In genomic region chr14:45423220-45423619, GRCm38 (mm10) we compare ENCODE assay signal across 8 mouse cellular contexts. TPM values are rescaled to one million over a fixed set of nuclear protein-coding genes. Genes with fewer than 3 reads are reported as not detected.
DNase-seq lines count a peak whose midpoint lies in the region; ATAC-seq and TF ChIP-seq lines count a peak whose summit lies in the region.

No protein-coding gene starts in this region.

- H3K4me1 ChIP-seq in midbrain, embryonic 11.5 days (ENCODE audit: control insufficient read depth, insufficient read depth, low read length): no peaks in the 10 kb centered on the region
- H3K4me1 ChIP-seq in midbrain, embryonic 10.5 days: no peaks in the 10 kb centered on the region
- H3K4me1 ChIP-seq in cerebellum, adult 2 months (ENCODE audit: control insufficient read depth, insufficient read depth, low read length): no peaks in the 10 kb centered on the region
- no peaks in the 10 kb centered on the region for H3K4me1 ChIP-seq in hindbrain, embryonic 12.5 days
- no peaks in the 10 kb centered on the region for H3K4me1 ChIP-seq in limb, embryonic 14.5 days (ENCODE audit: control insufficient read depth, insufficient read depth, low read length)
- H3K4me1 ChIP-seq in neural tube, embryonic 15.5 days: no peaks in the 10 kb centered on the region

- 14% methylated on average over 5 of the region's 5 CpGs for WGBS in midbrain, embryonic 11.5 days
- 19% methylated on average over 5 of the region's 5 CpGs for WGBS in midbrain, embryonic 10.5 days
- 5% methylated on average over 5 of the region's 5 CpGs for WGBS in cerebellum, adult 2 months
- WGBS in hindbrain, embryonic 12.5 days: 14% methylated on average over 5 of the region's 5 CpGs
- 12% methylated on average over 5 of the region's 5 CpGs for WGBS in limb, embryonic 14.5 days
- 5% methylated on average over 5 of the region's 5 CpGs for WGBS in neural tube, embryonic 15.5 days

- H3K36me3 ChIP-seq in midbrain, embryonic 11.5 days (ENCODE audit: control insufficient read depth, insufficient read depth, low read length): no peaks in the 10 kb centered on the region
- no peaks in the 10 kb centered on the region for H3K36me3 ChIP-seq in midbrain, embryonic 10.5 days
- H3K36me3 ChIP-seq in hindbrain, embryonic 12.5 days: no peaks in the 10 kb centered on the region
- no peaks in the 10 kb centered on the region for H3K36me3 ChIP-seq in limb, embryonic 14.5 days (ENCODE audit: control insufficient read depth, insufficient read depth, low read length)
- H3K36me3 ChIP-seq in neural tube, embryonic 15.5 days: no peaks in the 10 kb centered on the region

- no peak for TF ChIP-seq POLR2A in cerebellum, adult 2 months (IDR thresholded peaks at IDR 0.05; ENCODE audit: borderline replicate concordance, insufficient read depth, low read length)
- no peak for TF ChIP-seq POLR2A in limb, embryonic 14.5 days (IDR thresholded peaks at IDR 0.05; ENCODE audit: borderline replicate concordance, extremely low read depth, insufficient read depth, insufficient read length)

- DNase-seq in midbrain, embryonic 11.5 days (ENCODE audit: low spot score, missing footprints): peak; percentile 92
- DNase-seq in midbrain, embryonic 10.5 days (ENCODE audit: low spot score): no peak
- DNase-seq in Muller cell, postnatal 12 days (ENCODE audit: inconsistent ontology term): peak; percentile 56
- DNase-seq in cerebellum, adult 2 months: peak; percentile 35 to 42
- DNase-seq in limb, embryonic 14.5 days (ENCODE audit: low spot score): peak; percentile 89

- no peak overlapping the region for H3K27ac ChIP-seq in midbrain, embryonic 11.5 days (ENCODE audit: low read depth, low read length)
- H3K27ac ChIP-seq in midbrain, embryonic 10.5 days (replicated peaks): no peak overlapping the region
- H3K27ac ChIP-seq in cerebellum, adult 2 months (ENCODE audit: insufficient read depth, low read length): no peak overlapping the region
- H3K27ac ChIP-seq in hindbrain, embryonic 12.5 days: no peak overlapping the region
- H3K27ac ChIP-seq in limb, embryonic 14.5 days (replicated peaks; ENCODE audit: low read depth, low read length): no peak overlapping the region
- no peak overlapping the region for H3K27ac ChIP-seq in neural tube, embryonic 15.5 days (replicated peaks)

- no peak overlapping the region for H3K4me3 ChIP-seq in midbrain, embryonic 11.5 days (ENCODE audit: low read depth, low read length)
- no peak overlapping the region for H3K4me3 ChIP-seq in midbrain, embryonic 10.5 days
- H3K4me3 ChIP-seq in cerebellum, adult 2 months (replicated peaks; ENCODE audit: insufficient read depth, low read depth, low read length): no peak overlapping the region
- no peak overlapping the region for H3K4me3 ChIP-seq in hindbrain, embryonic 12.5 days
- H3K4me3 ChIP-seq in limb, embryonic 14.5 days (replicated peaks; ENCODE audit: low read length): no peak overlapping the region
- no peak overlapping the region for H3K4me3 ChIP-seq in neural tube, embryonic 15.5 days (replicated peaks)

- TF ChIP-seq CTCF in cerebellum, adult 2 months (IDR thresholded peaks at IDR 0.05; ENCODE audit: borderline replicate concordance, insufficient read depth, low read depth, low read length): peak; percentile 48; the same call in 1 of the 2 replicates

- ATAC-seq in midbrain, embryonic 11.5 days (ENCODE audit: low FRiP score): peak; percentile 44; the same call in 1 of the 2 replicates
- peak; percentile 69 for ATAC-seq in hindbrain, embryonic 12.5 days (ENCODE audit: low FRiP score)
- ATAC-seq in limb, embryonic 14.5 days (ENCODE audit: low FRiP score, low read depth): no peak
- ATAC-seq in neural tube, embryonic 15.5 days (ENCODE audit: low FRiP score): peak; percentile 61; the same call in 1 of the 2 replicates
- ATAC-seq in erythroid progenitor cell, adult 5-6 weeks (replicated peaks; ENCODE audit: low FRiP score, poor library complexity, severe bottlenecking): no peak

- H3K9me3 ChIP-seq in midbrain, embryonic 11.5 days (ENCODE audit: control insufficient read depth, low read length): no peaks in the 10 kb centered on the region
- peaks cover 5% of the 10 kb centered on the region; the same call in 1 of the 2 replicates for H3K9me3 ChIP-seq in midbrain, embryonic 10.5 days (replicated peaks)
- no peaks in the 10 kb centered on the region for H3K9me3 ChIP-seq in hindbrain, embryonic 12.5 days (replicated peaks)
- 0 out of 2 replicates have a peak, but pooled peaks cover 6% of the 10 kb centered on the region for H3K9me3 ChIP-seq in limb, embryonic 14.5 days (ENCODE audit: control insufficient read depth, low read length)
- H3K9me3 ChIP-seq in neural tube, embryonic 15.5 days (replicated peaks): 0 out of 2 replicates have a peak, but pooled peaks cover 3% of the 10 kb centered on the region

- no peak overlapping the region for H3K4me2 ChIP-seq in midbrain, embryonic 11.5 days
- H3K4me2 ChIP-seq in hindbrain, embryonic 12.5 days (replicated peaks): no peak overlapping the region
- H3K4me2 ChIP-seq in limb, embryonic 14.5 days (replicated peaks; ENCODE audit: low read depth, low read length, severe bottlenecking): no peak overlapping the region
- no peak overlapping the region for H3K4me2 ChIP-seq in neural tube, embryonic 15.5 days

- no peaks in the 10 kb centered on the region for H3K27me3 ChIP-seq in midbrain, embryonic 11.5 days (ENCODE audit: control insufficient read depth, insufficient read depth, low read length)
- no peaks in the 10 kb centered on the region for H3K27me3 ChIP-seq in midbrain, embryonic 10.5 days (ENCODE audit: low read depth, poor library complexity, severe bottlenecking)
- H3K27me3 ChIP-seq in cerebellum, adult 2 months (ENCODE audit: control insufficient read depth, insufficient read depth, low read length): no peaks in the 10 kb centered on the region
- H3K27me3 ChIP-seq in hindbrain, embryonic 12.5 days: no peaks in the 10 kb centered on the region
- no peaks in the 10 kb centered on the region for H3K27me3 ChIP-seq in limb, embryonic 14.5 days (ENCODE audit: control insufficient read depth, insufficient read depth, low read length)
- no peaks in the 10 kb centered on the region for H3K27me3 ChIP-seq in neural tube, embryonic 15.5 days (replicated peaks)

- H3K9ac ChIP-seq in midbrain, embryonic 11.5 days (ENCODE audit: low read length): no peak overlapping the region
- no peak overlapping the region for H3K9ac ChIP-seq in hindbrain, embryonic 12.5 days
- H3K9ac ChIP-seq in limb, embryonic 14.5 days (ENCODE audit: low read depth, low read length, severe bottlenecking): no peak overlapping the region
- no peak overlapping the region for H3K9ac ChIP-seq in neural tube, embryonic 15.5 days (replicated peaks)

RNA-seq across cellular contexts. Expression of gene Gnpnat1, which starts 18.5 kb away (rescaled TPM):
- polyA plus RNA-seq in midbrain, embryonic 11.5 days (2014; fragmentation: Nextera tagmentation; extraction: Ambion mirVana): 42.7 and 46.6 TPM in 2 replicates
- polyA plus RNA-seq in midbrain, embryonic 10.5 days (2016; fragmentation: Nextera tagmentation; extraction: Ambion mirVana): 37.8 and 42.4 TPM in 2 replicates
- 14.1 and 14.4 TPM in 2 replicates for polyA plus RNA-seq in cerebellum, adult 2 months (2012; rRNA removed)
- 36.5 and 39.1 TPM in 2 replicates for polyA plus RNA-seq in hindbrain, embryonic 12.5 days (2016; fragmentation: Nextera tagmentation; extraction: Ambion mirVana)
- 19.8 and 20.4 TPM in 2 replicates for polyA plus RNA-seq in limb, embryonic 14.5 days (2012; rRNA removed)
- 46.5 and 46.9 TPM in 2 replicates for polyA plus RNA-seq in limb, embryonic 14.5 days (2014; fragmentation: Nextera tagmentation; extraction: Ambion mirVana)
- 29.4 and 32.6 TPM in 2 replicates for polyA plus RNA-seq in neural tube, embryonic 15.5 days (2015; fragmentation: Nextera tagmentation; extraction: Ambion mirVana)
- total RNA-seq in erythroid progenitor cell, adult 5-6 weeks (2015; ENCODE audit: low replicate concordance): 6.7 and 25.6 TPM in 2 replicates
- total RNA-seq in erythroid progenitor cell, adult 5-6 weeks (2017; ENCODE audit: low replicate concordance): 0.45 and 3.1 TPM in 2 replicates

Comparison
In these comparisons a context has a peak if more than half of its experiments do, and no peak if none do; other contexts are left out.
1. ATAC-seq: peak in midbrain, embryonic 11.5 days (single experiment), hindbrain, embryonic 12.5 days (single experiment) and neural tube, embryonic 15.5 days (single experiment); none in limb, embryonic 14.5 days (single experiment) and erythroid progenitor cell, adult 5-6 weeks (single experiment).